Mouse (Mus musculus): ENCODE measurements around the gene Cfap73. TPM values are rescaled to one million over a fixed set of nuclear protein-coding genes. Genes with fewer than 3 reads are reported as not detected.

Cfap73 gene
- polyA plus RNA-seq, 1 experiment from 2014 or later, result 0.82 TPM

GRCm38 (mm10) chr5:120578504-120579081 is 55.4 kb downstream of the Cfap73 start:
- H3K27ac ChIP-seq (ENCODE audit: low read depth, low read length), result peak overlapping the region; percentile 21; the same call in 1 of the 2 replicates
- ATAC-seq (ENCODE audit: low FRiP score), result no peak

More at GRCm38 (mm10) chr5:120578504-120579081, 55.4 kb downstream of the Cfap73 start:
- Histone ChIP-seq H3K9me3 (ENCODE audit: control insufficient read depth, low read length) (no peaks in the 10 kb centered on the region), H3K4me3 (ENCODE audit: low read depth, low read length) (no peak overlapping the region), H3K36me3 (ENCODE audit: control insufficient read depth, insufficient read depth, low read length) (no peaks in the 10 kb centered on the region), H3K27me3 (ENCODE audit: control insufficient read depth, insufficient read depth, low read length) (no peaks in the 10 kb centered on the region), H3K4me2 (replicated peaks; ENCODE audit: low read depth, low read length) (no peak overlapping the region), H3K9ac (ENCODE audit: low read depth, low read length) (no peak overlapping the region), H3K4me1 (replicated peaks; ENCODE audit: control insufficient read depth, insufficient read depth, low read length) (peaks cover 5% of the 10 kb centered on the region; the same call in 1 of the 2 replicates)
- 57% methylated on average over 12 of the region's 12 CpGs for WGBS
- DNase-seq (ENCODE audit: low spot score), result peak; percentile 30

Other genes with a start within 250 kb of the Cfap73 start
- gene Lhx5, start 202.5 kb downstream of the Cfap73 start, polyA plus RNA-seq (2014; fragmentation: Nextera tagmentation; extraction: Ambion mirVana), result 36.1 and 41.6 TPM in 2 replicates
- gene Sdsl, start 161.4 kb downstream of the Cfap73 start, polyA plus RNA-seq (2014; fragmentation: Nextera tagmentation; extraction: Ambion mirVana), result 5.8 and 6.7 TPM in 2 replicates
- gene Sds, start 157.7 kb downstream of the Cfap73 start, polyA plus RNA-seq (2014; fragmentation: Nextera tagmentation; extraction: Ambion mirVana), result not detected in 2 replicates
- gene Plbd2, start 130.6 kb downstream of the Cfap73 start, polyA plus RNA-seq (2014; fragmentation: Nextera tagmentation; extraction: Ambion mirVana), result 20.5 and 22.1 TPM in 2 replicates
- gene Slc8b1, start 123.1 kb downstream of the Cfap73 start, polyA plus RNA-seq (2014; fragmentation: Nextera tagmentation; extraction: Ambion mirVana), result 1.5 and 2.1 TPM in 2 replicates
- 12.5 and 15.6 TPM in 2 replicates for gene Tpcn1, start 45.6 kb downstream of the Cfap73 start, polyA plus RNA-seq (2014; fragmentation: Nextera tagmentation; extraction: Ambion mirVana)
- 1.1 and 1.4 TPM in 2 replicates for gene Iqcd, start 45.2 kb downstream of the Cfap73 start, polyA plus RNA-seq (2014; fragmentation: Nextera tagmentation; extraction: Ambion mirVana)
- 9.3 and 10.5 TPM in 2 replicates for gene Rita1, start 21.6 kb downstream of the Cfap73 start, polyA plus RNA-seq (2014; fragmentation: Nextera tagmentation; extraction: Ambion mirVana)
- 25.9 and 32.4 TPM in 2 replicates for gene Ddx54, start 21.5 kb downstream of the Cfap73 start, polyA plus RNA-seq (2014; fragmentation: Nextera tagmentation; extraction: Ambion mirVana)
- gene Rasal1, start 14.6 kb upstream of the Cfap73 start, polyA plus RNA-seq (2014; fragmentation: Nextera tagmentation; extraction: Ambion mirVana), result not detected in 2 replicates
- gene Dtx1, start 77.7 kb upstream of the Cfap73 start, polyA plus RNA-seq (2014; fragmentation: Nextera tagmentation; extraction: Ambion mirVana), result 4.6 and 5.0 TPM in 2 replicates
- 0.13 TPM in 1 of 2 replicates, not detected in the other for gene Oas2, start 115.6 kb upstream of the Cfap73 start, polyA plus RNA-seq (2014; fragmentation: Nextera tagmentation; extraction: Ambion mirVana)
- gene Oas3, start 143.4 kb upstream of the Cfap73 start, polyA plus RNA-seq (2014; fragmentation: Nextera tagmentation; extraction: Ambion mirVana), result 0.15 and 0.21 TPM in 2 replicates
- 0.13 and 0.29 TPM in 2 replicates for gene Oas1e, start 161.3 kb upstream of the Cfap73 start, polyA plus RNA-seq (2014; fragmentation: Nextera tagmentation; extraction: Ambion mirVana)
- gene Oas1c, start 178.3 kb upstream of the Cfap73 start, polyA plus RNA-seq (2014; fragmentation: Nextera tagmentation; extraction: Ambion mirVana), result 0.26 and 0.45 TPM in 2 replicates
- gene Oas1f, start 213.1 kb upstream of the Cfap73 start, polyA plus RNA-seq (2014; fragmentation: Nextera tagmentation; extraction: Ambion mirVana), result not detected in 2 replicates
- not detected in 2 replicates for gene Oas1h, start 227.2 kb upstream of the Cfap73 start, polyA plus RNA-seq (2014; fragmentation: Nextera tagmentation; extraction: Ambion mirVana)

Measured in hindbrain, embryonic 11.5 days (tissue).